Mouse (Mus musculus) R1 (cell line): ENCODE measurements at regions not wholly inside any gene's neighbourhood (a gene's known extent, or its start where the extent isn't known, plus 50 kb on each side); places are given as distances from the start of the nearest gene placed in this dataset.

ENCODE experiments used
- DNase-seq: peaks from one replicate; pipeline ENCODE4 v3.0.0-alpha.2; 2018; ENCODE audit warnings: low read depth, low spot score

DNA sequence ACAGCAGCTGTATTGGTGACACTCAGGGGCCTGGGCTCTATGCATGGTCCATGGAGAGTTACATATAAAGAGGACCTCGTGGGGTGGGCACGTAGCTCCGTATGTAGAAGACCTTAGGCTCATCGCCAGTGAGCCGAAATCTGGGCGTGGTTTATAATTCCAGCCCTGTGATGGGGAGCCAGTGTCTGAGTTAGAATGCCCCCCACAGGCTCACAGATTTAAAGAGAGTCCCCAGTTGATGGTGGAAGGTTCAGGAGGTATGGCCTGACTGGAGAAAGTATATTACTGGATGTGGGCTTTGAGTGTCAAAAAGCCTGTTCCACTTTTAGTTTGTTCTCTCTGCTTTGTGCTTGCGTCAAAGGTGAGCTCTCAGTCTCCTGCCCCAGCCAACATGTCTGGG is 54.8 kb downstream of the 1700122O11Rik start:
- DNase-seq: peak; percentile 64

DNA sequence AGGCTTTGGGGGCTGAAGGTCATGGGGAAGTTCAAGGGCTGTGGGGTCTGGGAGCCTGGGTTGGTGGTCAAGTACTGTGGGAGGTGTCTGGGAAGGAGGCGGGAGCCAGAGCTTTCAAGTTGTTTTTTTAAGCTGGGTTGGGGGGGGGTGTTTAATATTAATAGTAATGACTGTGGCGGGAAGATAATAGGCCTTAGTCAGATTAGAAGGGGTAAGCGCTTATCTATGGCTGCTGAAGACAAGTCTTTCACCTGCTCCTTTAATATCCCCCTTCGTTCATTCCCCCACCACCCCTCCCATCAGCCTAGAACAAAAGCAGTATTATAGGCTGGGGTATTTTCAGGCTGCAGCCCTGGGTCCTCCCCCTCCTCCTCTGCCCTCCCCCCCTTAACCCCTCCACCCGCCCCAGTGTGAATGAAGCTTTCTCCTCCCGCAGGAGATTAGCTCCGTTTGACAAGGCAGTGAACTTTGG is 56.5 kb downstream of the 1700122O11Rik start:
- DNase-seq: no peak

- DNase-seq: no peak
Measured at GRCm38 (mm10) chr17:47979266-47979665, 54.8 kb upstream of the Foxp4 start.

DNA sequence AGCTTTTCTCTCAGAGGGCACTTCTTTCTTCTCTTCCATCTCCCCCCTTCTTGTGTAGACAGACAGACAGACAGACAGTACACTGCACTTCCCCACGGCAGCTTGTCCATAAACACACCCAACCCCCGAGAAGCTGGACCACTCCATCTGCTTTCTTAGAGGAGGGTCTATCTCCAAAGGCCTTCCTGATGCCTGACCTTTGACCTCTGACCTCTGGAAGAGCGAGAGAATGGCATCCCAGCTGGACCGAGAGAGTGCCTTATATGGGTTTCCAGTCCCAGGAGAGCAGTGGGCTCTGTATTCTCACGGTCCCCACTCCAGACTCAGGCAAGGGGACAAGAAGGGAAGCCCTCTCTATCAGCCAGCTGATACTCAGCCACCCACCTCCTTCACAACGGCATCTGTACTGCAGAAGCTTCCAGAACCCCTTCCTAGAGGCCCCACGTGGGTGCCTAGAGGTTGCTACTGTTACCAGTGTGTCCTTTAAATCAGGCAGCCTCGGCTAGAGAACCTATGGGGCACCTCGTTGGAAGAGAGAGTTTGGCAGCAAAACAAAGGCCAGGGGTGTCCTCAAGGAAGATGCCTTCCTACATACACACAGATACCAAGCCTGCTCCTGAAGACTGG is 54.1 kb upstream of the Foxp4 start:
- no peak for DNase-seq

DNA sequence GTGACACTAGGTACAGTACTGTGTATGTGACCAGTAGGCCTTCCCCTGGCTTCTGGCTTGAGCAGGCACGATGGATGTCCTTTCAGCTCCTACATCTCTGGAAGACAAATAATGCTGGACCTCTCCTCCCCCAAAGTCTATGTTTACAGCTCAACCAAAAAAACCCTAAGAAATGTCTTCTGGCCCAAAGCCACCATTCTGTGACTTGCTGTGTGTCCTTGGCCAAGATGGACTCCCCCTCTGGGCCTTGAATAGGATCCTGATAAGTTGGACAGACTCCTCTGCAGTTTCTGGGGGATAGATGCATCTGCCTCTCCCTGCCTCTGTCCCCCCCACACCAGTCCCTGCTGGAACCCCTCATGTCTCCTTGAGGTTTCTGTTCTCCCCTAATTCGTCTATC is 53.6 kb upstream of the Foxp4 start:
- no peak for DNase-seq

DNA sequence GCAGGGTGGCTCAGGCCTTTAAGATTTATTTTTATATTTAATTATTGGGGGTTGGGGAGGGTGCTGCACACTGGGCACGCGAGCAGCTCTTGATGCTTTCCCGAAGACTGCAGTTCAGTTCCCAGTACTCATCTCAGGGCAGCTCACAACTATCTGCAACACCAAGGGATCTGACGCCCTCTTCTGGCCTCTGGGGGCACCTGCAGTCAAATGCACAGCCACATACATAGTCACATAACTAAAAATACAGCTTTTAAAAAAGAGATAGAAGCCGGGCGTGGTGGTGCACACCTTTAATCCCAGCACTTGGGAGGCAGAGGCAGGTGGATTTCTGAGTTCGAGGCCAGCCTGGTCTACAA is 52.5 kb upstream of the Foxp4 start:
- peak; percentile 93 for DNase-seq

DNA sequence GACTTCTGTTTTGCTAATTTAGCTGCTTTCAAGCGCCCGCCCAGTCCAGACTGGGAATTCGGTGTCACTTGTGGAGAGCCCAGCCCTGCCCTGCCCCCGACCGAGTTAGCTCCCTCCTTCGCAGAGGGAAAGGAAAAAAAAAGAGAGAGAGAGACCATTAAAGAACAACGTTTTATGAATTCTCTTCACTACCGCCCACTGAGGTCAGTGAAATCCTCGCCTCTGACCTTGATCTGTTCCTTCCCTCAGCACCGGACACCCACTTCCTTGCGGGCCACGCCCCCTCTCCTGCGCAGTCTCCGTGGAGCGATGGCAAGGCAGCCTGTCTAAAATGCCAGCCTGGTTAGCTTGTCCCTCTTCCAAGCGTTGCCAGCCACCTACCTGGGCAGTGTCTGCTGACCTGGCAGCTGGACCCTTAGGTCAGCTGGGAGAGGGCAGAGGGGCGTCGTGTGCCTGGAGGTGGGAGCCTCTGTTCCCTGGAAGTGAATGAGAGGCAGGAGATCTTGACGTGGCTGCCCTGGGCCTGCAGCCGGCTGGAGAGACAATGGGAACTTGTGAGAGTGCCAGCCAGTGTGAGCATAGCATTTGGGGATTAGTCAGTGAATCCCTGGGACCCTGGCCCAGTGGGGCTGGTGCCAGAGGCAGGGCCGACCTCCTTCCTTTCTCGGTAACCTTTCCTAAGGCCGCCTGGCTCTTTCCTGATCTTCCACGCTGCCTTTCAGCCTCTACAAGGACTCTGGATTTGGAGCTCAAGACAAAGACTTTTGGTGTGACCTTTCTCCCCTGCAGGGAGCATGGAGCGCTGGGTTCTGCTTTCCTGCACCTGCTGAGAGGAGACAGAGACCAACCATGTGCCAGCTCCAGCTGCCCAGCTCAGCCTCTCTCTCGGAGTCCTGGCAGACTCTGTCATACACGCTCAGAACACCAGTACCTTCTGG is 51.9 kb upstream of the Foxp4 start:
- DNase-seq: peak; percentile 94

GRCm38 (mm10) chr17:47975281-47976060 is 51.0 kb upstream of the Foxp4 start:
- DNase-seq: peak; percentile 73

DNA sequence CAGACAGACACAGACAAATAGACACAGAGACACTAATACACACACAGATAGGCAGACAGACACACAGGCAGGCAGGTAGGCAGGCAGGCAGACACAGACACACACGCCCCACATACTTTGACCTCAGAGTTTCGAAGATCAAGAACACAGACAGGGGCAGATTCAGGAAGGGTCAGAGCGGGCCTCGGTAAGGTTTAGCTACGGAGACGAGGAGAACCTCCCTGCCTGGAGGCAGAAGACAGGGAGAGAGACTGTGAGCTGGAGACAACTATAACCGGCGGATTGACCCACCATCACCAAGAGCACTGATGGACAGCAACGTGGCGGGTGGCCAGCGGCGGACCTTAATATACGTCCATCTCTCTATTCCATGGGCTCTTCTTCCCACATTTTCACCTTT is 50.1 kb upstream of the Foxp4 start:
- no peak for DNase-seq
